Mouse (Mus musculus) CD4-positive, CD25-positive, alpha-beta regulatory T cell, adult 2 months (primary cell): ENCODE data around the gene Lancl1.

ENCODE experiments used
- DNase-seq: peaks from one replicate; pipeline ENCODE4 v3.0.0-alpha.2; 2012; ENCODE audit warnings: low read depth, low spot score

Lancl1 gene

GRCm38 (mm10) chr1:67038246-67038987 is at the start of gene Lancl1:
Lancl1 (minus strand) TSS chr1:67038872.
- DNase-seq: peak; percentile 94

DNA sequence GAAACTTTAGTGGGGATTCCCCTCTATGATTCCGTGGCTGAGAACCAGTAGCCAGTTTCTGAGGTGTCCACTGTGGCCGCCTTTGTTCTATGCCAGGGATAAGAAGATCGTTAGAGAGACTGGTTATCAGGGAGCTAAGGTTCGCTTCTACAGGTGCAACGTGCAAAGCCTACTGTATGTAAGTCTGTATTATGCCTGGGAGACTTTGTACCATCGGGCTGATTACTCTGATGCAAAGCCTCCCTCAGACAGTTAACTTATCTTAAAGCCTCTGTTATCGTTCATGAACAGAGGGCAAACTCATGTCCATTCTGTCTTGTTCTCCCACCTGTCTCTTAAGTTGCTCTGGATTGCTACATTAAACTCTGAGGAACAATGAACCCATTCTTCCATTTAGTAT is 40.5 kb upstream of the Lancl1 start:
- DNase-seq: no peak

DNA sequence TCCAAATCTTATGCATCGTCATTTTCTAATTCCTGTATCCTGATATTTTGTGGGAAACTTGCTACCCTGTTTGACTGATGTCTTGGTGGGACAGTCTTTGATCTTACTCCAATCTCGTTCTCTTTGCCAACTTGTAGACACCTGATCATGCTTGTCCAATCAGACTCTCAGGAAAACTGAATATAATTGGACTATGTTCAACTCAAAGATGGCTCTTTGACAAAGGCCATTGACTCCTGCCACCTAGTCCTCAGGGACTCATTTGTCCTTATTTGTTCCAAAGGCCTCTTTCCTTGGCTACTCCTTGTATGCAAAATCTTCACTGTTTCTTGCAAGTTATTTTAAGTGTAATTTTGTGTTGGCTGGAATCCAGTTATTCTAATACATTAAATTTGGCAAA is 40.0 kb upstream of the Lancl1 start:
- DNase-seq: no peak

DNA sequence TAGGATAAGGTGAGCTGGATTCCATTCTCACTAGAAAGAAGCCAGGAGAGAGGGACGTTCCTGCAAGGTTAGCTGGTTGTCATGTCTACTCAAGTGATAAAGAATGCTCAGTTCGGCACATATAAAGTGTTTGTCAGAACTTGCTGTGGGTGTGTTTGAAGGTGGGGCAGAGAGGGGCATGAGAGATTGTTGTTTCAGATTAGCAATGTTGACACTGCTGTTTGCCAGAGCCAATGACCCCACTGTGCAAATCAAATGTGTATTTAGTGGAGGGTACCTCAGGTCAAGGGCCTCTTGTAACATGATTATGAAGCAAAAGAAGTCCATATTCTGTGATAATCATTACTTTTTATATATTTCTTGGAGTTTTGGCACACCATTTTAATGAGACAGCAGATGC is 39.1 kb upstream of the Lancl1 start:
- no peak for DNase-seq

DNA sequence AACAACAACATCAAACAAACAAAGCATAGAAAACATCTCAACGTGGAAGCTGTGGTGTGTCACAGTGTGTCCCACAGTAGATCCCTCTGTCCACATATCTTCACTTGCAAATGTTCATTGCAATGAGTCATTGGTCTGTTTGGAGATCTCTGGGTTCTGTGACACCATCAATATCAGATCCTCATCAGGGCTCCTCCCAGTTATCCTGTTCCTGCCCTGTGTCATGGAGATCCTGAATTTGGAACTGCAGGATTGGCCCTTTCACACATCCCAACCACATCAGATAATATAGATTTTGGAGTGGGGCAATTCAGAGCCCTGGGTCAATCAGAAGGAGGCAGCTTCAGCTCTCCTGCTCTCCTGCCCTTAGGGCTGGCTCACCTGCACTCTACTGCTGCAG is 28.9 kb upstream of the Lancl1 start:
- DNase-seq: no peak

- DNase-seq: no peak
These were observed 26.9 kb upstream of the Lancl1 start for GRCm38 (mm10) chr1:67065347-67066270.

GRCm38 (mm10) chr1:67061456-67062085 is 22.9 kb upstream of the Lancl1 start:
- peak; percentile 76 for DNase-seq

DNA sequence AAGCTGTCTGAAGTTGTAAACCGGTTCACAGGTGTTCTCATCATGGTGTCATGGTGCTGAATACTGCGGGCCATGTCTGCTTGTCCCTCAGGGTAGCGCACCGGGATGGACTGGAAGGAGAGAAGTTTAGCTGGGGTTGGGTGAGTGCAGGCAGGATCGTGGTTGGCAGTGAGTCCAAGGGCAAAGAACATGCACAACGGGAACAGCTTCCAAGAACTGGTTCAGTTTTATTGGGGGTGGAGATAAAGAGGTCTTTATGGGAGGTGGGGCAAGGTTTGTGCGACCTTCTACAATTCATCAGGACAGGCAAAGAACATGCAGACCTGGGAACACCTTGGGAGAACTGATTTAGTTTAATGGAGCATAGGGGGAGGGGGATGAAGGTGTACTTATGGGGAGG is 17.1 kb upstream of the Lancl1 start:
- DNase-seq: no peak

GRCm38 (mm10) chr1:67052721-67053120 is 14.0 kb upstream of the Lancl1 start:
- DNase-seq: no peak

- DNase-seq: no peak
These were observed 10.9 kb upstream of the Lancl1 start for GRCm38 (mm10) chr1:67049600-67049999.

- DNase-seq: no peak
These were observed 10.0 kb upstream of the Lancl1 start for GRCm38 (mm10) chr1:67048696-67049095.

DNA sequence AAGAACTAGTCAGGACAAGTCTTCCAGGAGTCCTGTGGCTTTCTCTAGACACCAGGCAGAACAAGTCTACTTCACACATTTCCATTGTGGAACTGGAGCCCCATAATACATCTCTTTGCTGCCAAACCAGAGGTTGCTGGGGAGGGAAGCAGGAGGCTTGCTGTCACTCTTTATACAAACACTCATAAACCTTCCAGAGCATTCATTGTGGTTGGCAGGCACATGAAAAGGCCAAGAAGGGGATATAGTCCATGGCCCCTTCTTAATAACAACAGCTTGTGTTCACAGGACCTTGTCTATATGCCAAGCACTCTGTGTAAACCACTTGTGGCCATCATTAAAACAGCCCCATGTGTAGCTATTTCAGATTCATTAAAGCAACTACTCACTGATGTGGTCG is 6.4 kb upstream of the Lancl1 start:
- no peak for DNase-seq

DNA sequence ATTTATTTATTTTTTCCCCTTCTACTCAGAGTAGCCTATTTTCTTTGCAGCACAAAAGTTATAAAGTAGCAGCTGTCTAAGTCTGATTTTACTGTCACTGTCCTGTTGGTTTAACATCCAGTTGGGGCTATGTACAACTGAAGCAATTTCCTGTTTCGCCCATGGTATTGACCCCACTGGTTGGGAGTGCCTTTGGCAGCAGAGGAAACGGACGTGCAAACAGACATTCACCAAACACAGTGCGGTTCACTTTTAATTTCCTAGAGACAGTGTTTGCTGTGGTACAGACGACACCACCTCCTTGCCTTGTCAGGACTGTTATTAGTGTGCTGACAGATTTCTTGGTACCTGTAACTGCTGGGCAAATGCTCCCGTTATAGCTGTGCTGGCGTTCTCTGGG is 3.9 kb upstream of the Lancl1 start:
- DNase-seq: no peak

DNA sequence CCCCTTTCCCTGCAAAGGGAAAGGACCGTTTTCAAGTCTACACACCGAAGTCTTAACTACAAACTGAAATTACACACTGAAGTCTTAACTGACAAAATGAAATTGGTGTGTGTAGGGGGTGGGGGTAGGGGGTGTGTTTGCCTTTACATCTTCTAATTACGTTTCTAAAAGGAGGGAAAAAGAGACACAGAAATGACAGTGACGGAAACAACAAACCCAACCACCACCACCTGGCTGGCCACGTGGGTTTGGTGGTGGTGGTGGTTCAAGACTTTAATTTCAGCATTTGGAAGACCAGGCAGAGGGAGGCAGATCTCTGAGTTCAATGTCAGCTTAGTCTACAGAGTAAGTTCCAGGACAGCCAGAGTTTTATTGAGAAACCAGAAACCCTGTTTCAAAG is 411 bp upstream of the Lancl1 start:
- peak; percentile 49 for DNase-seq

GRCm38 (mm10) chr1:67037198-67037597 is 1.5 kb downstream of the Lancl1 start:
- no peak for DNase-seq

DNA sequence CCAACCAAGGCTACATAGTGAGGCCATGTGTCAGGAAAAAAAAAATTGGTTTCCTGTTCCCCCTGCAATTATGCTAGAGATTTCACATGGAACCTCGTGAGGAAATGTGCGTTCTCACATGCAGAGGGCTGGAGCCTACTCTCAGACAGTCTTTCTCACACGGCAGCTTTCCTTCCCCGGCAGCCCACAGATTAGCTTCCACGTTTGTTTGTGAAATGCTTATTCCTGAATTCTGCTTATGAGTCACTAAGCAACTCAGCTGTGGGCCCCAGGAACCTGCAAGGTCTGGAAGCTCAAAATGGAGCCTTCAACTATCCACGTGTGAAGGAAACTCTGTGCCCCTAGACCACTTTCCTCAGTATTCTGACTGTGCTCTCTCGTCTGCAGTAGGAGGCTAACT is 5.4 kb downstream of the Lancl1 start:
- DNase-seq: no peak

DNA sequence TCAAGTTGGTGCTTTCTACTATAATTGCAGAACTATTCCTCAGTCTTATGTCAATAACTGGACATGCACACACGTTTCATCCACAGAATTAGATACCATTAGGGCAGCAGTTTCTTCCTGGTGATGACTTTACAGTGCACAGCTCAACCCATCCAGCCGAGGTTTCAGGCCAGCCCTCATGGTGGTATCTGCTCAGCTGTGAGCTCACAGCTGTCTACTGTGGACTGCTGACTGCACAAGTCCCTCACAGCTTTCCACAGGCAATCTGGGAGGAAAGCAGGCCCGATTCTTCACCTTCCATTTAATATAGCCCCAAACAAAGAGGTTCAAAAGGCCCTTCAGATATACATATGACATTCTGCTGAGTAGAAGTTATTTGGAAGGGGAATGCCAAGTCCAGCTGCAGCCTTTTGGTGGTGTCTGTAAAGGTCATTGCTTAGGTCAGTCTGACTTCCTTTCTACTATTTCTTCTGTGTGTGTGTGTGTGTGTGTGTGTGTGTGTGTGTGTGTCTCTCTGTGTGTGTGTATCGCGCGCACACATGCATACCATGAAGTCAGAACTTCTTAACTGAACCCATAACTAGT is 11.7 kb downstream of the Lancl1 start:
- DNase-seq: no peak

GRCm38 (mm10) chr1:67026142-67026541 is 12.5 kb downstream of the Lancl1 start:
- no peak for DNase-seq

DNA sequence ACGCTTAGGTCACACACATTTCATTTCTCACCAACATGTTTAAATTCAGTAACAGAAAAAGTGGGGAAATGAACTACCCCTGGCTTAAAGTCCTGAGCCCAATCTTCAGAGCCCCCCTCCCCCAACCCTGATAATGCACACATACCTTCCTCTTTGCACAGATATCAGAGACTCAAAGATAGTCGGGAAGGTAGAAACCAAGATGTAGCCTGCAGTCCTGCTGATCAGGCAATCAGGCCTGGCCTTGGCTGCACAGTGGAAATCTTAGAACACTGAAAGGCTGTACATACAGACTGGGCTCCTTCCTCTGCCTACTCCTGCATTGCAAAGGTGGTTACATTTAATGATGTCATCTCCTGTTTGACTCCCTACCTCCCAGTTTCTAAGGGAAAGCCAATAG is 15.9 kb downstream of the Lancl1 start:
- DNase-seq: no peak

DNA sequence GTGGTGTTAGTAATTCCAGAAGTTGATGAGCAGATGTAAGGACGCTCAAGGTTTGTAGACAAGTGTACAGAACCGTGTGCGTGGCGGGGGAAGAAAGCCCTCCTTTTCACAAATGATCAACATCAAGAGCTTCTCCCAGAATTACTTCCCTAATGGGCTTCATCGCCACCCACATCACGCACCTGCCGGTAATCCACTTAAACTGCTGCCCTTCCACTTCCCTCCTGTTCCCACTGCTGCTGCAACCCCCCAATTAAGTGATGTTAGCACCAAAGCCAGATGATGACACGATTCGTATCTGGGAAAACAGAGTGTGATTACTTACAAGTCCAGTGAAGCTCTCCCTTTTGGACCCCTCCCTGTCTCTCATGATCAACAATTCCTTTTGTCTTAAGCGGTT is 16.6 kb downstream of the Lancl1 start:
- no peak for DNase-seq

GRCm38 (mm10) chr1:67020637-67021161 is 18.0 kb downstream of the Lancl1 start:
- no peak for DNase-seq
